Mouse (Mus musculus) fibroblast of lung, adult 2 months (primary cell): ENCODE measurements at regions not wholly inside any gene's neighbourhood (a gene's known extent, or its start where the extent isn't known, plus 50 kb on each side); places are given as distances from the start of the nearest gene placed in this dataset.

Source experiments
- DNase-seq: peaks from one replicate; pipeline ENCODE4 v3.0.0-alpha.2; 2011; ENCODE audit warnings: low read depth

- DNase-seq, result no peak
These were observed 503.6 kb downstream of the Rapgef2 start for GRCm38 (mm10) chr3:78782766-78783165.

- no peak for DNase-seq
These were observed 530.4 kb downstream of the Rapgef2 start for GRCm38 (mm10) chr3:78755686-78756476.

- DNase-seq, result no peak
These were observed 550.2 kb downstream of the Rapgef2 start for GRCm38 (mm10) chr3:78736111-78736510.

GRCm38 (mm10) chr3:78716691-78717090, 569.6 kb downstream of the Rapgef2 start:
- DNase-seq, result no peak

GRCm38 (mm10) chr3:78707687-78708086, 578.6 kb downstream of the Rapgef2 start:
- DNase-seq, result no peak

GRCm38 (mm10) chr3:78698936-78699335, 587.4 kb downstream of the Rapgef2 start:
- DNase-seq, result no peak

DNA sequence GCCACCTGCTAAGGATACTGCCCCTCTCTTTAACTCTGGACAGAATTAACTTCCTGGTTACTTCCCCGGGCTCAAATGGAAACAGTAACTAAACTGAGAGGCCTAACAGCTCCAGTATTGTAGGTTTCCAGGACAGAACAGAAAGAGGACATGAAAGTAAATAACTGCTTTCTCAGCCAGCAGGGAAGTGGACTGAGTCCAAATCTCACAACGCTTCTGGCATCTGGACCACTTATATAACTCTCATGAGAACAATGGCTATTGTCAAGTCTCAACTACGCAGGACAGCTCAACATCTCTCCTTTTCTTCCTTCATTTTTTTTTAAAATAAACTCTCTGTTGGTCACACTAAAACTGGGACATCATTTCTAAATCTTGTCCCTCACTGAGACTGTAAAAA, 594.8 kb downstream of the Rapgef2 start:
- no peak for DNase-seq

DNA sequence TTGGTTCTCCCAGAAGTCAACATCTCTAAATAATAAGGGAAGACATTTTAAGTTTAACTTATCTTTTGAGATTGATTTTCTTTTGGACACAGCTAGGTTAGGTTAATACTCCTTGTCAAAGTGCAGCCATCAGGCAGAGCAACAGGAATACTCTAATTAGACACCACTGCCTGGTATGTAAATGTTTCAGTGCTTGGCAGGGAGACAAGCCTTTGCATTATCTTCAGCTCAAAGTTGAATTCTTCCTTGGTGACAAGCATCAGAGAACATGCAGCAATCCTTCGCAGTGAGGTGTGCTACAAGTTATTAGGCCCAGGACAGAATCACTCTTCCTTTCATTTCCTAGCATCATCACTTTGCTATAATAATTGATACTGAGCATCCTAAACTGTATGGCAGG, 608.7 kb downstream of the Rapgef2 start:
- DNase-seq, result no peak

DNA sequence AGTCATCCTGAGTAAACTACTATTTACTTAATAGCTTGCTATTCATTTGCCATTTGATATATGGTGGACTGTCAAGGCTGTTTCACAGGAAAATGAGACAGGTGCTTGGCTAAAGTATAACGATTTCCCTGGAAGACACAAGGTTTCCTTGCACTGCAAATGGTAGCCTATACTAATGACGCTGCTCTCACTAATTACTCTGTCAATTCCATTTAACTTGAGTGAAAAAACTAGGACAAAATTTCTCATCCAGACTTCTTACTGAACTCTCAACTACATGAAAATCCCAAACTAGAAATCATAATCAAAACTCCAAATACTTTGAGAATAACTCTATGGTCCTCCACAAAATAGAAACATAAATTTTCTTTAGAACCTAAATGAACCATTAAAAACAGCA, 609.5 kb downstream of the Rapgef2 start:
- DNase-seq, result no peak

GRCm38 (mm10) chr3:78674529-78675187, 611.7 kb downstream of the Rapgef2 start:
- no peak for DNase-seq

DNA sequence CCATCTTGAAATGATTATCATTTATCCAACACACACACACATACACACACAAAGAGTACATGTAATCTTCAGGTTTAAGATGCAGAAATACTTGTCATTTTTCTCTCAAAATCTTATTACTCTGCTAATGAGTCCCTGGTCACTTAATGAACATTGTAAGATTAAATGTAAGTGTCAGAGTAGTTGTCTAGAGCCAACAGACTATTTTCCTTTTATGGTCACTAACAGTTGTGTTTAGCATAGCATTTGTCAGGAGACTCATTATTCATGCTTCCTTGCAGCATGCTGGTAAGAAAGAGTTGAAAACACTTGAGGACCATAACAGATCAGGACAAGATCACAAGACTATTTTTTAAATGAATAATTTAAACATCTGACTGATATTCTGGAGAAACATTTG, 618.3 kb downstream of the Rapgef2 start:
- DNase-seq, result no peak

DNA sequence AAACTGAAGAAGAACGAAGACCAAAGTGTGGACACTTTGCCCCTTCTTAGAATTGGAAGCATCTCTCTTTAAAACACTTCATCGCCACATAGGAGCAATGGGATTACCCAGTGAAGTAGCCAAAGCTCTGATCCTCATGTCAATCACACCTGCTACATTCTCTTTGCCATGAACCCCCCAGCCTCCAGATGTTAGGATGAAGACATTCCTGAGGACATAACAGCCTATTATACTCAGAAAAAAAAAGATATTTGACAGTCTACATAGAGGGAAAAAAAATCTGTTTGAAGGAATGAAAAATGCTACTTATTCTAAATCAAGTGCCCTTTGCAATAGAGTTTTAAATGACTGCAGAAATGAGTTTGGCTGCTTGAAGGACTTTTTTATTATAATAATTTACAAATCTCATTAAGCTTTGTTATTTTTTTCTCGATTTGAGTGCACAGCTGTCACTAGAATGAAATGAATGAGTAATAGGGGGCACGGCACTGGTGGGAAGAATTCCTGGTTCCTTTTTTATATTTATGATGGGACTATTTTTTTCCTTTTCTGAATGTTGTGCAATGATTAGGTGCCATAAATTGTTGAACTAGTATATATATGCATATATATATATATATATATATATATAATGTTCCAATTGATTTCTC, 618.8 kb downstream of the Rapgef2 start:
- no peak for DNase-seq

GRCm38 (mm10) chr3:78648115-78648514, 638.2 kb downstream of the Rapgef2 start:
- no peak for DNase-seq

GRCm38 (mm10) chr3:78635386-78635785, 650.9 kb downstream of the Rapgef2 start:
- DNase-seq, result no peak

DNA sequence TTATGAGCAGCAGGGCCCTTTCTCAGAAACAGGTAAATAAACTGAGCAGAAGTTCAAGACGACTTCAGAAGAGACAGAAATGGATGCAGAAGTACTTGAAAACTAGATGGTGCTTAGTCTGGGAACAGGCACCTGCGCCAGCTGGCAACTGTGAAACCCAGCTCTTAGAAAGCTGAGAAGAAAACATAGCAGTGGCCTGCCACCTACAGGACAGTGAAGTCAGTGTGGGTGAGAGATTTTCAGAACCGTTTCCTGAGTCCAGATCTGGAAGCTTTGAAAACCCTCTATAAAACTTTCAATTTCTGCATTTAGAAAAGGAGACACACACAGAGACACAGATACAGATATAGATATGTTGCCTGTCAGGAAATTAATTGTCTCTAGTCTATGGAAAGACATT, 667.4 kb downstream of the Rapgef2 start:
- no peak for DNase-seq

- DNase-seq, result no peak
These were observed 691.5 kb downstream of the Rapgef2 start for GRCm38 (mm10) chr3:78594718-78595236.

- DNase-seq, result no peak
These were observed 692.0 kb downstream of the Rapgef2 start for GRCm38 (mm10) chr3:78594305-78594704.

GRCm38 (mm10) chr3:78586639-78587038, 699.7 kb downstream of the Rapgef2 start:
- no peak for DNase-seq

- DNase-seq, result no peak
These were observed 704.4 kb downstream of the Rapgef2 start for GRCm38 (mm10) chr3:78581868-78582267.

DNA sequence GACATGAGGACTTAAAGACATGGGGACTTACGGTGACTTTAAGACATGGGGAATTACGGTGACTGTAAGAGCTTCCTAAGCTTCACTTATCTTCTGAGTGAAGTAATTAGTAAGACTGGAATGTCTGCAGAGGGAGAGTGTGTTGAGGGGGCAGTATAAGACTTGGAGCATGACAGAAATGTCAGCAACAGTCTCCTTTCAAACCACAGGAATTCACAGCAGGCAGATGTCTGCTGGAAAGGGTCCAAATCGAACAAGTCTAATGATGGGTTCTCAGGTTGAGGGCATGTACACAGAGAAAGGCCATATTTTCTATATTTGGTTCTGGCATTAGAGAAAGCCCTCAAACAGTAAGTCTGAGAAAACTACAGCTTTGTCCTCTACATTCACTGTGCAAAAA, 705.2 kb downstream of the Rapgef2 start:
- no peak for DNase-seq

GRCm38 (mm10) chr3:78575667-78576464, 710.5 kb downstream of the Rapgef2 start:
- DNase-seq, result no peak

DNA sequence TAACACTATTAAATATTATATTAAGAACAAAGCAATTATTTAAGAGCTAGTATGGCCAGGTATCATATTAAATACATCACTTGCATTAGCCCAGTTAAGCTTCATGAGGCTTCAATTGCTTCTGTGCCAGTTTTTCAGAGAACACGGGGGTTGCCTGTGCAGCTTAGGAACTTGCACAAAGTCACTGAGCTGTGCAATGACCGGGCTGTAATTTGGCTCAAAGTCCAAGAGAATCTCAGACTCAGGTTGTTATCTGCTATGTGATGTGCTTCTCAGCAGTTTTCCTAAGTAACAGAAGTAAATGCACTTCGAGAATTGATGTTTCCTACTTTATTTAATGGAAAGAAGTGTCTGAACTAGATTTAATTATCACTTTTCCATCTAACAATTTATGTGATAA, 711.5 kb downstream of the Rapgef2 start:
- DNase-seq, result no peak
